Mouse (Mus musculus) effector memory CD4-positive, alpha-beta T cell, adult 5 months (primary cell): ENCODE data around the gene Il22ra1. TPM values are rescaled to one million over a fixed set of nuclear protein-coding genes. Genes with fewer than 3 reads are reported as not detected.

ENCODE experiments used
- polyA plus RNA-seq: library from polyadenylated mRNA; unstranded; fragments of 100-300 nt; shearing (Covaris generic); gene quantifications from one replicate; pipeline ENCODE4 v1.2.1, GENCODE M21; 2017

Il22ra1 gene
- polyA plus RNA-seq = not detected

GRCm38 (mm10) chr4:135727817-135728216, at the start of gene Il22ra1:
Gene Il22ra1, plus strand, starts transcription at chr4:135728172.

GRCm38 (mm10) chr4:135685906-135686567, 41.9 kb upstream of the Il22ra1 start, which contains the start of gene Ifnlr1:
Gene Ifnlr1, plus strand, starts transcription at chr4:135686287.

GRCm38 (mm10) chr4:135759356-135759976, 31.5 kb downstream of the Il22ra1 start, which contains the start of gene Myom3:
Gene Myom3, plus strand, starts transcription at chr4:135759715.

Other genes starting within 250 kb of the Il22ra1 start
- not detected for gene Stpg1, start 233.4 kb upstream of the Il22ra1 start, polyA plus RNA-seq
- 13.7 TPM for gene Nipal3, start 233.1 kb upstream of the Il22ra1 start, polyA plus RNA-seq
- not detected for gene Grhl3, start 154.5 kb upstream of the Il22ra1 start, polyA plus RNA-seq
- gene Ifnlr1, start 41.9 kb upstream of the Il22ra1 start, polyA plus RNA-seq = not detected
- gene Myom3, start 31.5 kb downstream of the Il22ra1 start, polyA plus RNA-seq = not detected
- 203 TPM for gene Srsf10, start 127.6 kb downstream of the Il22ra1 start, polyA plus RNA-seq
- 191 TPM for gene Pnrc2, start 145.7 kb downstream of the Il22ra1 start, polyA plus RNA-seq
- 0.85 TPM for gene Cnr2, start 167.2 kb downstream of the Il22ra1 start, polyA plus RNA-seq
- 57.2 TPM for gene Fuca1, start 192.6 kb downstream of the Il22ra1 start, polyA plus RNA-seq
- 44.2 TPM for gene Hmgcl, start 218.3 kb downstream of the Il22ra1 start, polyA plus RNA-seq
- gene Gale, start 235.6 kb downstream of the Il22ra1 start, polyA plus RNA-seq = 29.0 TPM
- gene Lypla2, start 244.5 kb downstream of the Il22ra1 start, polyA plus RNA-seq = 215 TPM